Mouse (Mus musculus): ENCODE results near the gene Plch1. TPM values are rescaled to one million over a fixed set of nuclear protein-coding genes. Genes with fewer than 3 reads are reported as not detected.

Plch1 gene
- polyA plus RNA-seq, 1 experiment from 2014 or later, result 34.0 TPM

GRCm38 (mm10) chr3:63664575-63665243 lies 234.6 kb downstream of the Plch1 start:
- no peak overlapping the region for H3K27ac ChIP-seq (replicated peaks)
- no peaks in the 10 kb centered on the region for H3K36me3 ChIP-seq
- no peaks in the 10 kb centered on the region for H3K4me1 ChIP-seq
- no peak overlapping the region for H3K4me3 ChIP-seq
- no peak overlapping the region for H3K9ac ChIP-seq (replicated peaks)
- H3K9me3 ChIP-seq, result no peaks in the 10 kb centered on the region
- WGBS, result 73% methylated on average over 6 of the region's 6 CpGs
- H3K27me3 ChIP-seq, result no peaks in the 10 kb centered on the region
- ATAC-seq (ENCODE audit: low FRiP score, low read depth), result no peak
- no peak overlapping the region for H3K4me2 ChIP-seq (replicated peaks)

Other genes with a start within 250 kb of the Plch1 start
- gene E130311K13Rik, start 30.0 kb upstream of the Plch1 start, polyA plus RNA-seq (2016; fragmentation: Nextera tagmentation; extraction: Ambion mirVana), result 3.6 and 3.8 TPM in 2 replicates
- gene Slc33a1, start 65.3 kb upstream of the Plch1 start, polyA plus RNA-seq (2016; fragmentation: Nextera tagmentation; extraction: Ambion mirVana), result 13.5 and 15.2 TPM in 2 replicates
- gene Gmps, start 76.6 kb upstream of the Plch1 start, polyA plus RNA-seq (2016; fragmentation: Nextera tagmentation; extraction: Ambion mirVana), result 62.6 and 63.8 TPM in 2 replicates
- gene Vmn2r1, start 182.1 kb upstream of the Plch1 start, polyA plus RNA-seq (2016; fragmentation: Nextera tagmentation; extraction: Ambion mirVana), result 0.07 and 0.14 TPM in 2 replicates
- not detected in 2 replicates for gene Vmn2r2, start 242.5 kb upstream of the Plch1 start, polyA plus RNA-seq (2016; fragmentation: Nextera tagmentation; extraction: Ambion mirVana)